Mouse (Mus musculus) kidney, embryonic 16.5 days (tissue): ENCODE measurements around the gene Mtfp1. TPM values are rescaled to one million over a fixed set of nuclear protein-coding genes. Genes with fewer than 3 reads are reported as not detected.
A peak's percentile ranks its signal among the peaks of the same experiment; 100 is the strongest.

Source experiments
- ATAC-seq: fragments of 200-750 bp; cut with Nextera tagmentation; 2 replicates; pipeline ENCODE4 v1.8.0; 2017; ENCODE audit warnings: moderate TSS enrichment; ENCODE audit not compliant: low FRiP score, low TSS enrichment
- H3K27ac ChIP-seq: fragments of 300-500 bp; sonication (generic); 2 replicates; pipeline ENCODE4 v1.5.1; 2014; ENCODE audit warnings: low read length
- H3K27me3 ChIP-seq: fragments of 300-500 bp; sonication (generic); 2 replicates; pipeline ENCODE4 v1.6.1; 2014; ENCODE audit warnings: low read length, control low read depth, mixed read lengths; ENCODE audit not compliant: insufficient read depth
- H3K36me3 ChIP-seq: fragments of 300-500 bp; sonication (generic); 2 replicates; pipeline ENCODE4 v1.6.1; 2014; ENCODE audit warnings: low read length, control low read depth, mixed read lengths; ENCODE audit not compliant: insufficient read depth
- H3K4me1 ChIP-seq: fragments of 300-500 bp; sonication (generic); 2 replicates; pipeline ENCODE4 v1.6.1; 2014; ENCODE audit warnings: low read length, control low read depth, mixed read lengths; ENCODE audit not compliant: insufficient read depth
- H3K4me2 ChIP-seq: fragments of 300-500 bp; sonication (generic); replicated peaks from 2 replicates; pipeline ENCODE4 v1.6.1; 2014; ENCODE audit warnings: low read depth, low read length
- H3K4me3 ChIP-seq: fragments of 300-500 bp; sonication (generic); 2 replicates; pipeline ENCODE4 v1.5.1; 2014; ENCODE audit warnings: mild to moderate bottlenecking, low read length
- H3K9ac ChIP-seq: fragments of 300-500 bp; sonication (generic); replicated peaks from 2 replicates; pipeline ENCODE4 v1.6.1; 2014; ENCODE audit warnings: low read length
- H3K9me3 ChIP-seq: fragments of 300-500 bp; sonication (generic); 2 replicates; pipeline ENCODE4 v1.6.1; 2016; ENCODE audit warnings: low read length, control low read depth
- WGBS: fragments of 180-500 bp; shearing (Covaris S2); extraction: QIAGEN DNeasy Blood & Tissue Kit; methylation state at CpG from one replicate; pipeline ENCODE4 v1.1.7; 2014; 5-methylcytosine and 5-hydroxymethylcytosine counted together
- polyA plus RNA-seq: library from polyadenylated mRNA; unstranded; fragments of >200 nt; fragmentation: Nextera tagmentation; extraction: Ambion mirVana; gene quantifications from 2 replicates; pipeline ENCODE4 v1.2.1, GENCODE M21; 2015

Mtfp1 gene
- polyA plus RNA-seq, 1 experiment from 2014 or later: 20.1 TPM

- Histone ChIP-seq H3K9ac (no peak overlapping the region), H3K9me3 (peaks cover 16% of the 10 kb centered on the region), H3K4me2 (no peak overlapping the region), H3K4me1 (no peaks in the 10 kb centered on the region), H3K27ac (no peak overlapping the region), H3K27me3 (no peaks in the 10 kb centered on the region), H3K4me3 (no peak overlapping the region), H3K36me3 (no peaks in the 10 kb centered on the region)
- 93% methylated on average over 1 of the region's 1 CpGs for WGBS
- no peak for ATAC-seq
These were observed 31.8 kb upstream of the Mtfp1 start for GRCm38 (mm10) chr11:4127059-4127458.

DNA sequence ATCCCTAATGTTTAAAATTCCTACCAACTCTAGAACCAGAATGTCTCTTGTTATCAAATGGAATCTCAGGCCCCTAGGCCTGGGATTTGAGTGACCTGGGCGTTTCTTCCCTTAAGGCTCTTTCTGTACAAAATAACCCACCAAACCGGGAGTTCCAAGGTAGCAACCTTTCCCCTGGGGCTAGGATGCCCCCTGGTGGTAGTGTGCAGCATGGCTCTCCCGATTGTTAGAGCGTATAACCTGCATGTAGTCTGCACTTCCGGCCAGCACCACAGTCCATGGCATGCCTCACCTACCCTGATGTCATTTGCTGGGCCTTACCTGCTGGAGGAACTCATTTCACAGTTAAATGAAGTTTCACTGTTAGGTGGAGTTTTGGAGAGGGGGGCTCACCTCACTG, 28.7 kb upstream of the Mtfp1 start:
- WGBS: 58% methylated on average over 5 of the region's 5 CpGs
- H3K4me1 ChIP-seq: no peaks in the 10 kb centered on the region
- no peaks in the 10 kb centered on the region for H3K36me3 ChIP-seq
- peaks cover 16% of the 10 kb centered on the region for H3K9me3 ChIP-seq
- H3K4me3 ChIP-seq: no peak overlapping the region
- H3K4me2 ChIP-seq: no peak overlapping the region
- no peak overlapping the region for H3K27ac ChIP-seq
- ATAC-seq: no peak
- no peak overlapping the region for H3K9ac ChIP-seq
- H3K27me3 ChIP-seq: peaks cover 8% of the 10 kb centered on the region; the same call in 1 of the 2 replicates

GRCm38 (mm10) chr11:4122742-4123579, 27.7 kb upstream of the Mtfp1 start, which contains the start of gene Sec14l2:
Sec14l2 (minus strand) TSS chr11:4123415.
- WGBS: 80% methylated on average over 10 of the region's 10 CpGs
- Histone ChIP-seq H3K4me1 (peaks cover 3% of the 10 kb centered on the region; the same call in 1 of the 2 replicates), H3K27me3 (peaks cover 9% of the 10 kb centered on the region; the same call in 1 of the 2 replicates), H3K4me3 (no peak within 1 kb of the TSS), H3K9ac (no peak within 1 kb of the TSS), H3K4me2 (no peak within 1 kb of the TSS), H3K36me3 (no peaks in the 10 kb centered on the region), H3K9me3 (peaks cover 16% of the 10 kb centered on the region), H3K27ac (no peak within 1 kb of the TSS)
- no peak for ATAC-seq

GRCm38 (mm10) chr11:4122226-4122625, 27.0 kb upstream of the Mtfp1 start:
- no peak for ATAC-seq
- Histone ChIP-seq H3K4me1 (peaks cover 9% of the 10 kb centered on the region; the same call in 1 of the 2 replicates), H3K27ac (no peak overlapping the region), H3K27me3 (peaks cover 9% of the 10 kb centered on the region; the same call in 1 of the 2 replicates), H3K36me3 (no peaks in the 10 kb centered on the region), H3K9me3 (peaks cover 16% of the 10 kb centered on the region), H3K4me2 (no peak overlapping the region), H3K9ac (no peak overlapping the region), H3K4me3 (no peak overlapping the region)
- 79% methylated on average over 5 of the region's 5 CpGs for WGBS

- Histone ChIP-seq H3K9ac (no peak overlapping the region), H3K4me3 (no peak overlapping the region), H3K27me3 (peaks cover 9% of the 10 kb centered on the region; the same call in 1 of the 2 replicates), H3K4me1 (peaks cover 9% of the 10 kb centered on the region; the same call in 1 of the 2 replicates), H3K9me3 (peaks cover 12% of the 10 kb centered on the region), H3K4me2 (no peak overlapping the region), H3K27ac (no peak overlapping the region), H3K36me3 (no peaks in the 10 kb centered on the region)
- 79% methylated on average over 3 of the region's 3 CpGs for WGBS
- no peak for ATAC-seq
These were observed 26.4 kb upstream of the Mtfp1 start for GRCm38 (mm10) chr11:4121691-4122090.

GRCm38 (mm10) chr11:4119635-4120034, 24.4 kb upstream of the Mtfp1 start:
- WGBS: 81% methylated on average over 5 of the region's 5 CpGs
- Histone ChIP-seq H3K9ac (no peak overlapping the region), H3K4me2 (no peak overlapping the region), H3K9me3 (0 out of 2 replicates have a peak, but pooled peaks cover 2% of the 10 kb centered on the region), H3K27ac (no peak overlapping the region), H3K4me3 (no peak overlapping the region), H3K36me3 (no peaks in the 10 kb centered on the region), H3K4me1 (peaks cover 9% of the 10 kb centered on the region; the same call in 1 of the 2 replicates), H3K27me3 (peaks cover 9% of the 10 kb centered on the region; the same call in 1 of the 2 replicates)
- ATAC-seq: no peak

- H3K27me3 ChIP-seq: peaks cover 9% of the 10 kb centered on the region; the same call in 1 of the 2 replicates
- peak overlapping the region; percentile 93 for H3K4me2 ChIP-seq
- H3K9ac ChIP-seq: peak overlapping the region; percentile 61
- peak overlapping the region; percentile 54 for H3K4me3 ChIP-seq
- no peaks in the 10 kb centered on the region for H3K36me3 ChIP-seq
- WGBS: under 1% methylated on average over 41 of the region's 41 CpGs
- ATAC-seq: peak; percentile 63
- no peak overlapping the region for H3K27ac ChIP-seq
- no peaks in the 10 kb centered on the region for H3K9me3 ChIP-seq
- H3K4me1 ChIP-seq: peaks cover 9% of the 10 kb centered on the region; the same call in 1 of the 2 replicates
These were observed 23.1 kb upstream of the Mtfp1 start for GRCm38 (mm10) chr11:4118081-4118921.

DNA sequence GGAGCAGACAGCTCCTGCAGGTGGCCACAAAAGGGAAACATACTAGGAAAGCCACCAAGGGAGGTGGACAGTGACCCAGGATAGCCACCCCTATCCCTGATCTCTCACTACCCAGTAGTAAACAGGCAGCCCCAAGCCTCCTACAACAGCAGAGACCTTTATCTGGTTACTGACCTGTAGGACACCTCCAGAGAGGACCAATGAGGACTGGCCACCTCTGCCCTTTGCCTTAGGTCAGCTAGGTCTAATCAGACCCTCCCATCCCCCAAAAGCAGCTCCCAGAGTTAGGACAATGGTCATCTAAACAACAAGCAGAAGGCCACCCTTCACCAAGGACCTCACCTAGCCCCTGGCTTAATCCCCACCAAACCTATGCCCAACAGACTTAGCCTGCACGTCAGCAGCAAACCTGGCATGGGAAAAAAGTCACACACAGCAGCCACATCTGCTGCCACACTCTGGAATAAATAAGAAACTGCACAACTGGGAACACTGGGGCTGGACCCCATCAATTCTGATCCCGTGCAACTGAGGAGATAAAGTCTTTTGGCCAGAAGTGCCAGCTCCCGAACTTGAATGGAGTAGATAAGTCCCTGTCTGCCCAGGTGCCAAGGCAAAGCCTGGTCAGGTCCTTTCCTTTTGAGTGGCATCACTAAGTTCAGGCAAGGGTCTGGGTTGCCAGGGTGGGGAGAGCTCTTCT, 22.3 kb upstream of the Mtfp1 start:
- Histone ChIP-seq H3K4me1 (peaks cover 9% of the 10 kb centered on the region; the same call in 1 of the 2 replicates), H3K9me3 (no peaks in the 10 kb centered on the region), H3K27me3 (peaks cover 9% of the 10 kb centered on the region; the same call in 1 of the 2 replicates), H3K4me3 (peak overlapping the region; percentile 54), H3K9ac (no peak overlapping the region), H3K36me3 (no peaks in the 10 kb centered on the region), H3K4me2 (peak overlapping the region; percentile 93), H3K27ac (no peak overlapping the region)
- WGBS: 33% methylated on average over 3 of the region's 3 CpGs
- no peak for ATAC-seq

- Histone ChIP-seq H3K4me3 (no peak overlapping the region), H3K27me3 (peaks cover 9% of the 10 kb centered on the region; the same call in 1 of the 2 replicates), H3K4me1 (peaks cover 9% of the 10 kb centered on the region; the same call in 1 of the 2 replicates), H3K4me2 (no peak overlapping the region), H3K9ac (no peak overlapping the region), H3K36me3 (no peaks in the 10 kb centered on the region), H3K27ac (no peak overlapping the region), H3K9me3 (no peaks in the 10 kb centered on the region)
- 55% methylated on average over 11 of the region's 11 CpGs for WGBS
- no peak for ATAC-seq
These were observed 21.4 kb upstream of the Mtfp1 start for GRCm38 (mm10) chr11:4116458-4117141.
